Mouse (Mus musculus) kidney, postnatal 14 days (tissue): ENCODE data around the gene Ankrd66.
"Not testable (repeated sequence)": the region's sequence is repeated elsewhere in the genome, so short reads cannot be mapped to it uniquely, and the experiment has no call there.

Experiments
- DNase-seq: peaks from one replicate; pipeline ENCODE4 v3.0.0; 2022; ENCODE audit warnings: mixed read lengths

Ankrd66 gene

GRCm38 (mm10) chr17:43534362-43535222 lies 8.8 kb downstream of the Ankrd66 start:
- peak; percentile 61 for DNase-seq

GRCm38 (mm10) chr17:43531192-43531591 lies 12.2 kb downstream of the Ankrd66 start:
- no peak for DNase-seq

- no peak for DNase-seq
Observed at GRCm38 (mm10) chr17:43530507-43530906, 12.9 kb downstream of the Ankrd66 start.

GRCm38 (mm10) chr17:43520166-43520565 lies 23.3 kb downstream of the Ankrd66 start:
- no peak for DNase-seq

- DNase-seq: peak; percentile 72
Observed at GRCm38 (mm10) chr17:43518644-43519409, 24.6 kb downstream of the Ankrd66 start.

- no peak for DNase-seq
Observed at GRCm38 (mm10) chr17:43510782-43511181, 32.7 kb downstream of the Ankrd66 start.

GRCm38 (mm10) chr17:43504594-43504934 lies 38.9 kb downstream of the Ankrd66 start:
- no peak for DNase-seq

GRCm38 (mm10) chr17:43503861-43504593 lies 39.4 kb downstream of the Ankrd66 start:
- peak; percentile 58 for DNase-seq

- peak; percentile 70 for DNase-seq
Observed at GRCm38 (mm10) chr17:43502592-43502991, 40.8 kb downstream of the Ankrd66 start, which contains the start of gene Mep1a. Gene Mep1a (minus strand): TSS chr17:43502812.

- DNase-seq: peak; percentile 43
Observed at GRCm38 (mm10) chr17:43501631-43502030, 41.8 kb downstream of the Ankrd66 start.

- no peak for DNase-seq
Observed at GRCm38 (mm10) chr17:43501223-43501622, 42.2 kb downstream of the Ankrd66 start.

GRCm38 (mm10) chr17:43500513-43500912 lies 42.9 kb downstream of the Ankrd66 start:
- peak; percentile 57 for DNase-seq

- no peak for DNase-seq
Observed at GRCm38 (mm10) chr17:43497521-43497920, 45.9 kb downstream of the Ankrd66 start.

- no peak for DNase-seq
Observed at GRCm38 (mm10) chr17:43495502-43495901, 47.9 kb downstream of the Ankrd66 start.

GRCm38 (mm10) chr17:43490371-43490770 lies 53.1 kb downstream of the Ankrd66 start:
- not testable (repeated sequence) for DNase-seq

- no peak for DNase-seq
Observed at GRCm38 (mm10) chr17:43488439-43489151, 54.8 kb downstream of the Ankrd66 start.

GRCm38 (mm10) chr17:43485982-43486381 lies 57.5 kb downstream of the Ankrd66 start:
- peak; percentile 25 for DNase-seq
